ENCODE assay signal across 8 mouse cellular contexts in genomic region chr11:72411093-72411921, GRCm38 (mm10). TPM values are rescaled to one million over a fixed set of nuclear protein-coding genes. Genes with fewer than 3 reads are reported as not detected.
DNase-seq lines count a peak whose midpoint lies in the region; TF ChIP-seq lines count a peak whose summit lies in the region.

Gene Smtnl2 (minus strand): TSS chr11:72411713.

- H3K27me3 ChIP-seq in E14TG2a.4 (ENCODE audit: insufficient read depth, low read length): peaks cover 19% of the 10 kb centered on the region
- H3K27me3 ChIP-seq in hindbrain, embryonic 10.5 days (ENCODE audit: insufficient read depth, poor library complexity, severe bottlenecking): peaks cover 81% of the 10 kb centered on the region

- peak within 1 kb of the TSS; percentile 99 for H3K4me3 ChIP-seq in E14TG2a.4 (replicated peaks; ENCODE audit: low read length)
- peak within 1 kb of the TSS; percentile 47 for H3K4me3 ChIP-seq in bone marrow macrophage, adult 2 months (ENCODE audit: insufficient read depth, low read length)
- H3K4me3 ChIP-seq in hindbrain, embryonic 10.5 days: peak within 1 kb of the TSS; percentile 80

- H3K36me3 ChIP-seq in E14TG2a.4 (ENCODE audit: insufficient read depth, low read length): peaks cover 6% of the 10 kb centered on the region; the same call in 1 of the 2 replicates
- H3K36me3 ChIP-seq in hindbrain, embryonic 10.5 days: no peaks in the 10 kb centered on the region

- DNase-seq in frontal cortex, postnatal 25 days (ENCODE audit: low spot score in 2 of 2): peak; percentile 15 to 18
- DNase-seq in hindbrain, embryonic 10.5 days (ENCODE audit: low spot score): peak; percentile 86
- DNase-seq in layer of hippocampus, postnatal 36 days: peak; percentile 26 to 35
- peak; percentile 94 for DNase-seq in lung, postnatal 36 days
- DNase-seq in right cerebral cortex, adult 2 months (ENCODE audit: low spot score in 2 of 2): peak; percentile 43 to 44
- peak; percentile 93 for DNase-seq in urinary bladder, postnatal 14 days (ENCODE audit: low spot score)

- WGBS in hindbrain, embryonic 10.5 days: under 1% methylated on average over 86 of the region's 86 CpGs

- no peaks in the 10 kb centered on the region for H3K9me3 ChIP-seq in E14TG2a.4 (ENCODE audit: low read length)
- no peaks in the 10 kb centered on the region for H3K9me3 ChIP-seq in hindbrain, embryonic 10.5 days

- H3K27ac ChIP-seq in bone marrow macrophage, adult 2 months (ENCODE audit: insufficient read depth, low read depth, low read length): no peak within 1 kb of the TSS
- H3K27ac ChIP-seq in hindbrain, embryonic 10.5 days: peak within 1 kb of the TSS; percentile 88

- TF ChIP-seq CTCF in E14TG2a.4 (conservative IDR thresholded peaks at IDR 0.05; ENCODE audit: low read length): no peak
- TF ChIP-seq CTCF in bone marrow macrophage, adult 2 months (IDR thresholded peaks at IDR 0.05; ENCODE audit: low read depth, low read length): no peak

- peaks cover 63% of the 10 kb centered on the region for H3K4me1 ChIP-seq in E14TG2a.4 (replicated peaks; ENCODE audit: low read depth, low read length)
- no peaks in the 10 kb centered on the region for H3K4me1 ChIP-seq in bone marrow macrophage, adult 2 months (ENCODE audit: control insufficient read depth, insufficient read depth, low read length)
- peaks cover 58% of the 10 kb centered on the region for H3K4me1 ChIP-seq in hindbrain, embryonic 10.5 days (replicated peaks)

- no peak for TF ChIP-seq POLR2A in bone marrow macrophage, adult 2 months (IDR thresholded peaks at IDR 0.05; ENCODE audit: borderline replicate concordance, low read depth, low read length)

RNA-seq across cellular contexts. Expression of gene Smtnl2, which starts in this region (rescaled TPM):
- not detected in 2 replicates for polyA plus RNA-seq in bone marrow macrophage, adult 2 months (2012; ENCODE audit: insufficient read depth, insufficient read length, missing spikeins)
- 10.7 and 22.8 TPM in 2 replicates for polyA plus RNA-seq in hindbrain, embryonic 10.5 days (2016; fragmentation: Nextera tagmentation; extraction: Ambion mirVana)
- total RNA-seq in layer of hippocampus, postnatal 36 days (2021): 1 to 10 TPM; 1.5 to 2.7 TPM

Comparison
In these comparisons a context has a peak if more than half of its experiments do, and no peak if none do; other contexts are left out.
1. RNA of gene Smtnl2 (polyA plus RNA-seq): 10.7 to 22.8 TPM in hindbrain, embryonic 10.5 days; not detected in bone marrow macrophage, adult 2 months; every median in the first group is over 10 times any median in the second.
2. H3K4me3 ChIP-seq: peak in every context shown above with its lines; median percentile 99 in E14TG2a.4; 80 in hindbrain, embryonic 10.5 days; 47 in bone marrow macrophage, adult 2 months.
3. DNase-seq: peak in every context shown above with its lines; median percentile 94 in lung, postnatal 36 days; 93 in urinary bladder, postnatal 14 days; 86 in hindbrain, embryonic 10.5 days; 44 in right cerebral cortex, adult 2 months; 30 in layer of hippocampus, postnatal 36 days; 16 in frontal cortex, postnatal 25 days.